Mouse (Mus musculus): ENCODE results near the gene Mavs. TPM values are rescaled to one million over a fixed set of nuclear protein-coding genes. Genes with fewer than 3 reads are reported as not detected.

Mavs gene
- polyA plus RNA-seq, 1 experiment = 59.7 TPM

DNA sequence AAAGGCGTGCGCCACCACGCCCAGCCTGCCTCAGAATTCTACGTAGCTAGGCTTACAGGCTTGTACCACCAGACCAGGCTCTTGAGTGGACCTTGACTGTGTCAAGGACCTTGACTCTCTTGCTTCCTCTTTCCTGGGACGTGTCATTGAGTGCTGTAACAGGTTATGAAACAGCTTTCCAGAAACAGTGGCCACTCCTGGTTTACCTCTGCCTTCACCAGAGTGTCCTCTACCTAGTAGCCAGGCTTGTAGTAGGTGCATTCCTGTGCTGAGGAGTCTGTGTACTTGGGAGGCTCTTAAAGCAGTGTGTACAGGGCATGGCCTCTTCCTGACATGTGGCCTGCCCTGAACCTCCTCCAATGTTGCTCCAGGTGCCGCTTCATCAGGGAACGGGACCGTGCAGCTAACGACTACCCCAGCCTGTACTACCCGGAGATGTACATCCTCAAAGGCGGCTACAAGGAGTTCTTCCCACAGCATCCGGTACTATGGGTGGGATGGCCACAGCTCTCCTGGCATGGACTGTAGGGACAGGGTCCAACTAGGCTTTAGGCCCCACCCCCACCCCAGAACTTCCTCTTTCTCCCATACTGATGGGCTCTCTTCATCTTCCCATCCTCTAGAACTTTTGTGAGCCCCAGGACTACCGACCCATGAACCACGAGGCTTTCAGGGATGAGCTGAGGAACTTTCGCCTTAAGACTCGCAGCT, 37.1 kb upstream of the Mavs start:
- 78% methylated on average over 16 of the region's 16 CpGs for WGBS
- peak; percentile 63 for DNase-seq

DNA sequence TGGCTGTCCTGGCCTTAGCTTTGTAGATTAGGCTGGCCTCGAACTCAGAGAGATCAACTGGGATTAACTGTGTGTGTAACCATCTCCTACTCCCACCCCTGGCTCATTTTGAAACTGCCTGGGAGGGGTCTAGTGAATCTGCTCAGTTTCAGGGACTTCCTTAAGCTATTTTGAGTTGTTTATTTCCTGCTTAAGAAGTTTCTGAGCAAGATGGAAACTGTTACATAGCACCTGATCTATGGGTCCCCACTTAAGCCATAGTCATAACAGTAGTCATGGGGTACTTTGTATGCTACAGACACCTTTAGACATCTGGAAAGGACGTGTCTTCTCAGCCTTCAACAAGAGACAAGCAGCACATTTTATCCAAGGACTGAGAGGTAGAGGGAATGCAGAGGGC, 33.2 kb upstream of the Mavs start:
- Histone ChIP-seq H3K4me1 (ENCODE audit: control insufficient read depth, insufficient read depth, low read length) (peaks cover 15% of the 10 kb centered on the region), H3K4me3 (replicated peaks; ENCODE audit: extremely low read depth, low read depth, low read length) (no peak overlapping the region)
- 80% methylated on average over 2 of the region's 2 CpGs for WGBS
- DNase-seq = no peak
- TF ChIP-seq POLR2A (IDR thresholded peaks at IDR 0.05; ENCODE audit: borderline replicate concordance, extremely low read depth, low read depth, low read length) (no peak), CTCF (IDR thresholded peaks at IDR 0.05; ENCODE audit: insufficient read depth, low read length) (no peak)

More for the DNA sequence above, 37.1 kb upstream of the Mavs start:
- Histone ChIP-seq H3K4me1 (ENCODE audit: control insufficient read depth, insufficient read depth, low read length) (peaks cover 2% of the 10 kb centered on the region; the same call in 1 of the 2 replicates), H3K4me3 (replicated peaks; ENCODE audit: extremely low read depth, low read depth, low read length) (peak overlapping the region; percentile 44)
- TF ChIP-seq CTCF (IDR thresholded peaks at IDR 0.05; ENCODE audit: insufficient read depth, low read length) (no peak), POLR2A (IDR thresholded peaks at IDR 0.05; ENCODE audit: borderline replicate concordance, extremely low read depth, low read depth, low read length) (peak; percentile 34; the same call in 1 of the 2 replicates)

DNA sequence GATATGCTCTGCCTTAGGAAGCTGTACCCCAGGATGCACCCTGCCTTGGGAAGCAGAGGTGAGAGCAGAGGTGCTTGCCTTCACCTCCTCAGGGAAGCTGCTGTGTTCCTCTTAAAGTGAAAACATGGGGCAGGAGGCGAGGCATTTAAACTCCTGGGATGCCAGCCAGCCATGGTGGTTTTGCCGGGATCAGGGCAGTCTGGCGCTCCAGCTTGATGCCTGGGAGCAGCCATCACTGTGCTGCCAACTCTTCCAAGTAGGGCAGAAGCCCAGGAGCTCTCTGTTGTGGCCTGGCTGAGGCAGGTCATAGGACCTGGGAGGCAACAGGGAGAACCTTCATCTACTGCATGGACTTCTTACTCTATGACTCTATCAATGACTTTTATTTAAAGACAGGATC, 32.6 kb upstream of the Mavs start:
- peaks cover 15% of the 10 kb centered on the region for H3K4me1 ChIP-seq (ENCODE audit: control insufficient read depth, insufficient read depth, low read length)
- no peak for DNase-seq
- no peak overlapping the region for H3K4me3 ChIP-seq (replicated peaks; ENCODE audit: extremely low read depth, low read depth, low read length)
- TF ChIP-seq POLR2A (IDR thresholded peaks at IDR 0.05; ENCODE audit: borderline replicate concordance, extremely low read depth, low read depth, low read length) (no peak), CTCF (IDR thresholded peaks at IDR 0.05; ENCODE audit: insufficient read depth, low read length) (no peak)
- 81% methylated on average over 3 of the region's 3 CpGs for WGBS

DNA sequence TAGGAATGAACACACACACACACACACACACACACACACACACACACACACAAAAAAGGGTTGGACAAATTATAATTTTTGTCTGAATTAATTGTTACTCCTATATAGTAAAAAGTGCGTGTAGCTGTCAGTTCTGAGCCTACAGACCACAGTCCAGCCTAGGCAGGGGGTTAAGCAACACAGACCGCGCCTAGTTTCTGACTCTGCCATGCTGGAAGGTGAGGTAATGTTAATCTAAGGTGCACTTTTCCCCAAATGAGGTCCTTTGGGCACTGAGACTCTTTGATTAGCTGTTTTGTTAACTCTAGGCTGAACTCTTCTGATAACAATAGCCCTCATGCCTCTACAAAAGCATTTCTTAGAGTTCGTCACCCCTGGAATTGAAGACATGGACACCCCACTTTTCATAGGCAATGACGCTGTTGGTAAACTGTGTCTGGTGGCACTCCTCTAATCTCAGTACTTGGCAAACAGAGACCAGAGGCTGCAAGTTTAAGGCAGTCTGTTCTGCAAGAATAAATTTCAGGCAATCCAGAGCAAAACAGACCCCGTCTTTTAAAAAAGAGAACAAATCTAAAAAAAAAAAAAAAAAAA, 29.9 kb upstream of the Mavs start:
- H3K4me3 ChIP-seq (replicated peaks; ENCODE audit: extremely low read depth, low read depth, low read length) = no peak overlapping the region
- TF ChIP-seq POLR2A (IDR thresholded peaks at IDR 0.05; ENCODE audit: borderline replicate concordance, extremely low read depth, low read depth, low read length) (no peak), CTCF (IDR thresholded peaks at IDR 0.05; ENCODE audit: insufficient read depth, low read length) (no peak)
- WGBS = 54% methylated on average over 6 of the region's 6 CpGs
- no peak for DNase-seq
- peaks cover 13% of the 10 kb centered on the region for H3K4me1 ChIP-seq (ENCODE audit: control insufficient read depth, insufficient read depth, low read length)

DNA sequence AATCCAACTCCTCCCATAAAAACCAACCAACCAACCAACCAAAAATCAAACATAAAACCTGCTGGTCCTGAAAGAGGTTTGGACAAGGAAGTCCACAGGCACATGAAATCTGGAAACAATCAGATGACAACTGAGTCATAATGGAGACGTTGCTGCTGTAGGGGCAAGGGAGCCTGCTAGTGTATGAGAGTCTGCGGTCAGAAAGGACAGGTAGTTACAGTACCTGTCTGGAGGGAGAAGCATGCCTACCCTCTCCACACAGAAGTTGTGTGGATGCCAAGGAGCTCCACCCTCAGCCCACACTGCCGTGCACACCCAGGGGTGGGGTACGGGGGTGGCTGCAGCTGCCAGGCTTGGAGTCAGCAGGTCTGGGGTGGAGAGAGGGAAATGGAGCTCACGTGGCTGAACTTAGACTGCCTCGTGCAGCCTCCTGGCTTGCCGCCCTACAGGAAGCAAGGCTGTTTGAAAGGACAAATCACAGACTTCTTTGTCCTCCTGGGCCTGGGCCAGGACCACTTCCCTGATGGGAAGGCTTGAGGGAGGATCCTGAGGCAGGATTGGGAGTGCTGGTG, 29.4 kb upstream of the Mavs start:
- DNase-seq = peak; percentile 98
- TF ChIP-seq CTCF (IDR thresholded peaks at IDR 0.05; ENCODE audit: insufficient read depth, low read length) = no peak
- TF ChIP-seq POLR2A (IDR thresholded peaks at IDR 0.05; ENCODE audit: borderline replicate concordance, extremely low read depth, low read depth, low read length) = peak; percentile 47; the same call in 1 of the 2 replicates
- Histone ChIP-seq H3K4me3 (replicated peaks; ENCODE audit: extremely low read depth, low read depth, low read length) (peak overlapping the region; percentile 47), H3K4me1 (ENCODE audit: control insufficient read depth, insufficient read depth, low read length) (peaks cover 17% of the 10 kb centered on the region)
- WGBS = 4% methylated on average over 7 of the region's 7 CpGs

DNA sequence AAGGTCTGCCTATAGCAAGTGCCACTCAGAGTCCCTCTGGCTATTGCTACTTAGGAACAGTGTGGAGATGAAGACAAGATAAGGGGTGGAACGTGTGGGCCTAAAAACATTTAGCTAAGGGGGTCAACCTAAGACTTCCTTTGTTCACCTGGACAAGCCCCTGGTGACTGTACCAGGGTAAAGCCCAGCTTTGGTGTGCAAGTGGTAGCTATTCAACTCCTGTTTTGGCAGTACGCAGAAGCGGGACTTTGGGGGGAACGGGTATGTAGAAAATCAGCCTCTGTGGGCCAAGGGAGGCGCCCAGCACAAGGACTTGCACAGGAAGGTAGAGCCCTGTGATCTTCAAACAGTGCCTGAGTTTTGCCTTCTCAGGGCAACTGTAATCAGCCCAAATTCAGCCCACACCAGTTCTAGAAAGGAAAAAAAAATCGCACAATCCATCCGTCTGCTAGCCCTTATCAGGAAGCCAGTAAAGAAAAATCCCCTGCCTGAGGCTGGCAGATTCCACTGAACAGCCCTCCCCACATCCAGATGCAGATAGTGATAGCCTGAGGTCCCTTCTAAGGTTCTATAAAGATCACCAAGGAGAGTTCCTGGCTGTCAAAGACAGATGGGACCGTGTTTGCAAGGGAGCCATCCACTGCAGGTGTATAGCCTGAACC, 28.2 kb upstream of the Mavs start:
- no peak overlapping the region for H3K4me3 ChIP-seq (replicated peaks; ENCODE audit: extremely low read depth, low read depth, low read length)
- 72% methylated on average over 8 of the region's 8 CpGs for WGBS
- no peak for DNase-seq
- TF ChIP-seq CTCF (IDR thresholded peaks at IDR 0.05; ENCODE audit: insufficient read depth, low read length) = no peak
- TF ChIP-seq POLR2A (IDR thresholded peaks at IDR 0.05; ENCODE audit: borderline replicate concordance, extremely low read depth, low read depth, low read length) = no peak
- H3K4me1 ChIP-seq (ENCODE audit: control insufficient read depth, insufficient read depth, low read length) = peaks cover 17% of the 10 kb centered on the region

DNA sequence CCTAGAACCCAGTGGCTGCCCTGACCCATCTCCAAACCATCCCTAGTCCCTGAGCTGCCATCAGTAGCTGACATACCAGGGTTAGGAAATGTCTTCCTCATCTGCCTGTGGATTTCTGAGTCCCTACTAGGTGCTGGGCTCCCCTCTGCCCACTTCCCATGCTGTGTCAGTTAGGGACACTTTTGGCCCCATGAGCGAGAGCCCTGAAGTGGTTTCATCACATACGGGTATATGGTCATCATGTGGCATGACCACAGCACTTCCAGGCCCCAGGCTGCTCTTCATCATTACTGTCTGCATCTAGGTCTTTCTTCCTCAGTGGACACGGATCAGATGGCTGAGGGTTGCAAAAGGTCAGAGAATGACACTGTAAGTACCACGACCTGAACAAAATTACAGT, 27.1 kb upstream of the Mavs start, which contains the start of gene Ap5s1:
TSS of gene Ap5s1 (plus strand) at position 301 of the 400 bp plus-strand sequence.
- no peak for DNase-seq
- Histone ChIP-seq H3K4me1 (ENCODE audit: control insufficient read depth, insufficient read depth, low read length) (peaks cover 23% of the 10 kb centered on the region), H3K4me3 (replicated peaks; ENCODE audit: extremely low read depth, low read depth, low read length) (no peak within 1 kb of the TSS)
- TF ChIP-seq CTCF (IDR thresholded peaks at IDR 0.05; ENCODE audit: insufficient read depth, low read length) (no peak), POLR2A (IDR thresholded peaks at IDR 0.05; ENCODE audit: borderline replicate concordance, extremely low read depth, low read depth, low read length) (no peak)
- WGBS = 80% methylated on average over 4 of the region's 4 CpGs

DNA sequence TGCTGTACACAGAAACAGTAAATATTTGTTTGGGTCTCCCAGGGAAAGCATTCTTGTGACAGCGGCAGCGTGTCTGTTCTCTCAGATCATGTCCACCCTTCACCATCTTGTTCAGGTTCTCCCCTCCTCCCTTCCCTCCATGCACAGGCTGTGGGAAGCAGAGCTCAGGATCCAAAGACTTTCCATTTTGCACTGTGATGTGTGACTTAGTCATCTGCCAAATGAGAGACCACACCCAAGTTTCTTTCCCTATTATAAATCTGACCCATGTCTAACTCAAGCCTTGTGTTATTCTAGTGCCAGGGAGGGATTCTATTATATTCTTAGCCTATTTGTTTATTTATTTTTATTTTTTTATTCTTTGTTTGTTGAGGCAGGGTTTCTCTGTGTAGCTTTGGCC, 25.5 kb upstream of the Mavs start:
- DNase-seq = no peak
- Histone ChIP-seq H3K4me1 (ENCODE audit: control insufficient read depth, insufficient read depth, low read length) (peaks cover 24% of the 10 kb centered on the region), H3K4me3 (replicated peaks; ENCODE audit: extremely low read depth, low read depth, low read length) (no peak overlapping the region)
- TF ChIP-seq POLR2A (IDR thresholded peaks at IDR 0.05; ENCODE audit: borderline replicate concordance, extremely low read depth, low read depth, low read length) (no peak), CTCF (IDR thresholded peaks at IDR 0.05; ENCODE audit: insufficient read depth, low read length) (no peak)
- whole genome bisulfite sequencing = 45% methylated on average over 2 of the region's 2 CpGs

DNA sequence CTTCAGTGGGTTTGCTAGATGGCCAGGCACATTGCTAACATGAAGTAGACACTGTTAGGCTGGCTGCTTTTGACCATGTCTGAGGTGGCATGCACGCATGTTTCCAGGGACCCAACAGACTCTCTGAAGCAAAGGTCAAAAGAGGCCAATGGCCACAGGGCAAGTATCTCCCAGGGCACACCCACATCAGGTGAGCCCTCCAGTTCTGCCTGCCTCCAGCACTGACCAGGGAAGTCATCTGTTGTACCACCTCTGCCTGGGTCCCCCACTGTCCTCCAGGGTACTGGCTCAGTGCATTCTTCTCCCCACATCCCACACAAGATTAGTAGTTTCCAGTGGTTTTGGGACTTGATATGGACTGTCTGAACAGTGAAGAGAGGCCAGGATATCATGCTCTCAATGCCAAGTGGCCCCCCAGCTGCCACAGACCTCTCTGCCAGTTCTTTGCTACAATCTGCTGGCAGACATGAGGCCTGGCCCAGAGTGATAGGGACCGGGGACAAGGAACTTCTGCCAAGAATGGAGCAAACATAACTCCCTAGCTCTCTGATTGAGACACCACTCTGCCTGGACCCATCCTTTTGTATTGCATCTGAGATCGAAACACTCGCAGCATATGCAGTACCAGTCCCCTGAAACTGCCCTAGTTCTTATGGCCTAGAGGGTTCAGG, 24.6 kb upstream of the Mavs start:
- WGBS = 62% methylated on average over 4 of the region's 4 CpGs
- DNase-seq = no peak
- Histone ChIP-seq H3K4me3 (replicated peaks; ENCODE audit: extremely low read depth, low read depth, low read length) (no peak overlapping the region), H3K4me1 (ENCODE audit: control insufficient read depth, insufficient read depth, low read length) (peaks cover 21% of the 10 kb centered on the region)
- TF ChIP-seq CTCF (IDR thresholded peaks at IDR 0.05; ENCODE audit: insufficient read depth, low read length) (no peak), POLR2A (IDR thresholded peaks at IDR 0.05; ENCODE audit: borderline replicate concordance, extremely low read depth, low read depth, low read length) (no peak)
